Mouse (Mus musculus): ENCODE data around the gene Amdhd1.
A peak's percentile ranks its signal among the peaks of the same experiment; 100 is the strongest.
"Not testable (repeated sequence)": the region's sequence is repeated elsewhere in the genome, so short reads cannot be mapped to it uniquely, and the experiment has no call there.

Gene Amdhd1

GRCm38 (mm10) chr10:93539775-93540430 lies at the start of gene Amdhd1:
Amdhd1 (minus strand) TSS chr10:93540033.
- DNase-seq, result peak; percentile 84 to 91

GRCm38 (mm10) chr10:93589281-93589848 lies 49.5 kb upstream of the Amdhd1 start, which contains the start of gene Snrpf:
Snrpf (minus strand) TSS chr10:93589706.
- peak; percentile 91 to 93 for DNase-seq

- no peak for DNase-seq
Observed at GRCm38 (mm10) chr10:93588796-93589195, 49.0 kb upstream of the Amdhd1 start.

- peak; percentile 62 to 73 for DNase-seq
Observed at GRCm38 (mm10) chr10:93577271-93577886, 37.5 kb upstream of the Amdhd1 start.

- no peak for DNase-seq
Observed at GRCm38 (mm10) chr10:93575960-93576359, 36.1 kb upstream of the Amdhd1 start.

- DNase-seq, result no peak
Observed at GRCm38 (mm10) chr10:93574966-93575365, 35.1 kb upstream of the Amdhd1 start.

GRCm38 (mm10) chr10:93572209-93572608 lies 32.4 kb upstream of the Amdhd1 start:
- no peak for DNase-seq

- no peak for DNase-seq
Observed at GRCm38 (mm10) chr10:93568671-93569070, 28.8 kb upstream of the Amdhd1 start.

GRCm38 (mm10) chr10:93567841-93568566 lies 28.2 kb upstream of the Amdhd1 start:
- no peak for DNase-seq

- DNase-seq, result no peak
Observed at GRCm38 (mm10) chr10:93567066-93567465, 27.2 kb upstream of the Amdhd1 start.

GRCm38 (mm10) chr10:93564518-93565090 lies 24.8 kb upstream of the Amdhd1 start:
- DNase-seq, result no peak

GRCm38 (mm10) chr10:93559786-93560185 lies 20.0 kb upstream of the Amdhd1 start:
- DNase-seq, result no peak

GRCm38 (mm10) chr10:93557971-93558370 lies 18.1 kb upstream of the Amdhd1 start:
- not testable (repeated sequence) for DNase-seq

GRCm38 (mm10) chr10:93552596-93552995 lies 12.8 kb upstream of the Amdhd1 start:
- no peak for DNase-seq

GRCm38 (mm10) chr10:93549821-93550220 lies 10.0 kb upstream of the Amdhd1 start:
- DNase-seq, result no peak

GRCm38 (mm10) chr10:93548991-93549390 lies 9.2 kb upstream of the Amdhd1 start:
- DNase-seq, result peak; percentile 68 to 71

- DNase-seq, result no peak
Observed at GRCm38 (mm10) chr10:93547741-93548270, 8.0 kb upstream of the Amdhd1 start.

GRCm38 (mm10) chr10:93544172-93544571 lies 4.3 kb upstream of the Amdhd1 start:
- DNase-seq, result no peak

- DNase-seq, result no peak
Observed at GRCm38 (mm10) chr10:93543176-93543575, 3.3 kb upstream of the Amdhd1 start.

GRCm38 (mm10) chr10:93542356-93542755 lies 2.5 kb upstream of the Amdhd1 start:
- DNase-seq, result no peak

GRCm38 (mm10) chr10:93541585-93541984 lies 1.8 kb upstream of the Amdhd1 start:
- DNase-seq, result no peak

- no peak for DNase-seq
Observed at GRCm38 (mm10) chr10:93540431-93541210, 788 bp upstream of the Amdhd1 start, which contains the start of gene Ccdc38. Ccdc38 (plus strand) TSS chr10:93540632.

All from lung, adult 18-20 months (tissue).